Mouse (Mus musculus) forelimb bud, embryonic 11.5 days (tissue): ENCODE results near the gene Fam189a1.

Source experiments
- DNase-seq: peaks from one replicate; pipeline ENCODE4 v3.0.0-alpha.2; 2012; ENCODE audit warnings: low read depth, low spot score

The Fam189a1 gene

DNA sequence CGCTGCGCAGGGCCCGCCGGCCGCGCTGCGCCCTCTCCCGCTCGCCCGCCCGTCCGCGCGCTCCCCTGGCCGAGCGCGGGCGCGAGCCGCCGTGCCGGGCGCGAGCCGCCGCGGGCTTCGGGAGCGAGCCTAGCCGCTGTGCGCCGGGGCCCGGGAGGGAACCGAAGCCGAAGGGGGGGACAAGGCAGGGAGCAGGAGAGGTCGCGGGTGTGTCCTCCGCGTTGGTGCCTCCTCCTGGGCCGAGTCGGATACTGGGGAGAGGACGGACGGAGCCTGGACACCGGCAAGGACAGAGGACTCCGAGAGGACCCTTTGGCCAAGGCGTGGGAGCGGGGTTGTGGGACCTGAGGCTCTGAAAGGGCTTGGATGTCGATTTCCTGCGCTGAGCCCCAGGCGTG is at the start of gene Fam189a1:
Gene Fam189a1 (minus strand): TSS at position 57 of the 398 bp plus-strand sequence.
- DNase-seq: no peak

DNA sequence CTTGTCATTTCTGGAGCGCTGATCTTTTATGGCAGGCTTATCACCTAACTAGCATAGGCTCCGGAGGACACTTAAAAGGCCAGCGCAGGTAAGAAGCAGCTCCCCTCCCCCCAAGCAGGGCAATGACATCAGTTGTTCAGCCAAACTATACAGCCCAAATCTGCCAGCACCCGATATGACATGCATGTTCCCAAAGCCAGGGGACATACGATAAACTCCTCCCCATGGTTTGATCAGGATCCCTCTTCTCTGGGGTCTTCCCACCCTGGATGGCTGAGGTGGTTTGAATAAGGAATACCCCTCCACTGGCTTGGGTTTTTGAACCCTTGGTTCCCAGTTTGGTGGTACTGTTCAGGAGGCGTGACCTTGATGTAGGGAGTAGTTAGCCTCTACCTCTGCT is 49.7 kb upstream of the Fam189a1 start:
- DNase-seq: no peak

DNA sequence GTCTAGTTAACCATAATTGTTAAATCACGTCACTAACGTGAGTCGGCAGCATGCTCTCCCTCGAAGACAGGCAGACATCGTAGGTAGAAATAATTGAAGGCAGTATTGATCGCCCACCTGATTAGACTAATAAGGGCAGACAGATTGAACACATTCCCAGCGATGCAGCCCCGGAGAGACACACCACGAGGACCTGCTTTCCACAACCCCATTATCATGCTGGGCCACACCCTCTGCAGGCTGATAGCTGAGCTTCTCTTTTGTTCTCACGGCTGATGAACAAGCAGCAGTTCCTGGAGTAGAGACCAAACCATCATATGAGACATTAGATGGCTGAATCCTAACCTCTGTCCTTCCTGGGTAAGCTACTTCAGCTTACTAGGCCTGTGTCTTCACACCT is 46.3 kb upstream of the Fam189a1 start:
- no peak for DNase-seq

DNA sequence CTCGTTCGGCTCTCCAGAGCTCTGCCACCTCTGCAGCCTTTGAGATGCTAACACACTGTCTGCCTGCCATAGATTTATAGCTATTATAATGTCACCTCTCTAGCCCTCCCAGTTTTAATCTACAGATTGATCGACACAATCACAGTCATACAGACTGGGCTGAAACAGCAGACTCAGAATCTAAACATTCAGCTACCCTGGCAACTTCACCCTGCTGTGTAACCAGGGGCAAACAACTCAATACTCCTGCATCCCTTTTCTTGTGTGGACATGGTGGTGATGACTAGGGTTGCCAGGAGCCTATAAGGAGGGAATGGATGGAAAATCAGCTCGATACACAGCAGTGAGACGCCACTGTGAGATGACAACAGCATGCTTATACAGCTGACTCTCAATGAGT is 24.3 kb upstream of the Fam189a1 start:
- DNase-seq: no peak

DNA sequence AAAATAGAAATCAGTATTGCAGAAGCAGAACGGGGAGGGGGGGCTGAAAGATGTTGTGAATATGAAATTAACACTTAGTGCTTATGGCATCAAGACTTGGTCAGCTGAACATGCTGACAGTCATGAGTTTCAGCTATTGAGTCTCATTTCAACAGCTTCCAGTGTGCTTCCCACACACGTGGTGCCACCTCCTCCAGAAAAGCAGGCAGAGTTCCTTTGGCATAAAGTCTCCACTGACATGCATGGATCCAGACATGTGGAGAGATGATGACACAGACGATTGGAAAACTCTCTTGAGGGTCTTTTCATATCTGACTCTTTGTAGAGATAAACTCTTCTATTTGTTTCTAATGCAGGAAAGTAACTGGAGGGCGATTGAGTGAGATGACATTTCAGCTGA is 14.4 kb upstream of the Fam189a1 start:
- no peak for DNase-seq

DNA sequence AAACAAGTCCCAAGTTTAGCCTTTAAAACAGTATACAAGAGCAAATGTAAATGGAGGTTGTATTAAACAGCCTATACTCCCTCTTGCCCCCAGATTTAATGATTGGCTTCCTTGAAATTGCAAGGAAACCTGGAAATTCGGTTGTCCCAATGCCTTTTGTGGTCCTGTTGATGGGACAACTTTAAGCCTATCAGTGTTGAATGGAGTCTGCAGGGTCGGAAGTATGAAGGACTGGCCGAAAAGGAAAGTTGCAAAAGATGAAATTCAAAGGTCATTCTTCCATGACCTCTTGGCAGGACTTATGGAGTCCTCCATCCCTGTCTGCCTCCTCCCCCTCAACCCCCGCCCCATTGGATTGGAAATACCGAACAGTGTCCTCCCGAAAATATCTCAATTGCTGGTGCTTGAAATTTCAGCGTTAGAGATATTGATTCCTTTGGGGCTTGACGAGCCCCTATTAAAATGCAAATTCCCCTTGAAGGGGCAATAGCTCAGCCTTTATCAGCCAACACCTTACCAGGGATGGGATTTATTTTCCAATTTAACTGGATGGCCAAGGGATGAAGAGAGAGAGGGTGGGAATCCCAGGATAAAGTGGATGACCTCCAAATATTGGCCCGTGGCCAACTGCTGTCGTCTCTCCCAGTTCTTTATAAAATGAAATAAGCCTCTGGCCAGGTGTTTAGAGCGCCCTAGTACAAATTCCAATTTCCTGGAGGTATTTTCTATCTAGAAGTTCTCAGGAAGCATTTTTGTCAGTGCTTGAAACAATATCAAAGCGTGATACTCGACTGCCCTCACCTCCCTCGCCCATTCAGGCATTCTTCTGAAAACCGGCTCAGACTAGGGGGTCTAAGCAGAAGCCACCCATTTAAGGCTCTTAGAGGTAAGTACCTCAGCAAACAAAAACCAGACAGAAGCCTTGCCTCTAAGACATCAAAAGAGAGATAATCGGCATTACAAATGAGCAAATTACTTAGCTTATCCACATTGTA is 958 bp upstream of the Fam189a1 start:
- DNase-seq: no peak

DNA sequence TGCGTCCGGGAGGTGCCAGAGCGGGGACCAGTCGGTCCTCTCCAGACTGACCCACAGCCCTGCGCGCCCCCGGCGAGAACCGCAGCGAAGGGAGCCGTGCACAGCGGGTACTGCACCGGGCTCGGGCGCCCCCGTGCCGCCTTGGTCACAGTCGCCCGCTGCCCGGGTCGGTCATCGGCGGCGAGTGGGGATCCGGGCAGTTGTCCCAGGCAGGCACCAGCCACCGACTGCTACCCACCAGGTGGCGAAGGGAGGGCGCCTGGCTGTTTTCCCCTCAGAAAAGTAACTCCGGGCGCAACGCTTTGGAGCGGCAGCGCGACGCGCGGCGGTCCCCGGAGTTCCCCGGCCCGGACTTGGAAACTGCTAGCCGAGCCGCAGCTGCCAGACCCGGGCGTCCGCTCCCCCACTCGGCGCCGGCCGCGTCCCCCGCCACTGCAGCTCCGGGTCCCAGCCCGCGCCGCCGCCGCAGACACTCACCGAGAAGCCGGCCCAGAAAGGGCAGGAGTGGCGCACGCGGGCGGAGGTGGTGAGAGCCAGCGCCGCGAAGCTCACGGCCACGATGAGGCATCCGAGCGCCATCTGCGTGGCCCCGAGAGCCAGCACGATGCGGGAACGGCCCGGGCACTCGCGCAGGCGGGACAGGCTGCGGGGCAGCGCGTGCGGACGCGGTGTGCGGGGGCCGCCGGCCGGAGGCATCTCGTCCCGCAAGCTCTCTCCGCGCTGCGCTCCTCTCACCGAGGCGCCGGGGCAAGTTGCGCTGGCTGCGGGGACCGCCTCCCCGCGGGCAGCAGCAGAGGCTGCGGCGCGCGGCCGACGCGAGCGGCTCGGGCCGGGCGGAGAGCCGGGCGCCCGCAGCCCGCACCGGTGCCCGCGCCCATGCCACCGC is 499 bp downstream of the Fam189a1 start:
- no peak for DNase-seq

DNA sequence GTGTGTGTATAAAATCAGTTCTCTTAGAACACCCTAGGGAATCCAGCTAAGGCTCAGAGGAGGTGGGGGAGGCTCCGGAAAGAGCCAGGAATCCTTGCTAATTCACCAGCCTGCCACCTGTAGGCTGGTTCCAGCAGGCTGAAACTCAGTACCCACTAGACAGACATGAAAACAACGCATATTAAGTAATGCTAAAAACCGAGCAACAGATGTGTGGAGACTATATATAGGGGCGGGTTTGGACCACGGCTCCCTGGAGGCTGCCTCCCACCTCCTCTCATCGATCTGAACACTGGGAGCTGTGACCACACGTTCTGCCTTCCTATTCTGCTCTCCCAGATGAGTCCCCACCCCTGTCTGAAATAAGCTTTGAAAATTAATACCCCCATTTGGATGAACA is 1.8 kb downstream of the Fam189a1 start:
- DNase-seq: no peak

DNA sequence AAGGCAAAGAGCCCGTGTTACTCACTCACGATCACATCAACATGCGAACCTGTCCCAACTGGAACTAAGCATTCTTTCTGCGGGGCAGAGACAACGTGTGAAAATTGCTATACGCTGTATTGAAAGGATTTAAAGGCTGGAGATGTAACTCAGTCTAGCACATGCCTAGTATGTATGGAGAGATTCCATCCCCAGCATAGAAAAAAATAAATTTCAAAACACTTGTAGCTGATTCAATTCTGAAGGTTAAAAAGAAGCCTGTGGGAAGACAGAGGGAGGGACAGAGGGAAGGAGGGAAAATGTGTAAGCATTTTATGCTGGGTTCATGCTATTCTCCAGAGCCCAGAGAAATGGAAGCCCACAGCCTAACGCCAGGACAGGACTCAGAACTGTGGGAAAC is 2.5 kb downstream of the Fam189a1 start:
- DNase-seq: no peak

DNA sequence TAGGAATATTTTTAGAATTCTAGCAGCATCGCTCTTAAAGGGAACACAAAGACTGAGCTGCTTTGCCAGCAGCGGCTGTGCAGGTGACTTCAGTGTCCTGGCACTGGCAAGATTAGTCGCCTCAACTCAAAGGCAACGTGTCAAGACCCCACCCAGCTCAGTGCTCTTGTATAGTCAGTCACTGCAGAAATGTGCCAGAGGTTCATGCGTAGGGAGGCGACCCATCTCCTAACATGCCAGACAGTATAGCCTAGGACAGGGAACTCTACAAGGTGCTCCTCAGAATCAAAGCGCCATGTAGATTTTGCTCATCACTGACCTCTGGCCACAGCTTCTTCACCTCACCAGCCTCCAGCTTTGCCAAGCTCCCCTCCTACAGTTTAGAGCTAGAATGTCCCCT is 4.8 kb downstream of the Fam189a1 start:
- no peak for DNase-seq

DNA sequence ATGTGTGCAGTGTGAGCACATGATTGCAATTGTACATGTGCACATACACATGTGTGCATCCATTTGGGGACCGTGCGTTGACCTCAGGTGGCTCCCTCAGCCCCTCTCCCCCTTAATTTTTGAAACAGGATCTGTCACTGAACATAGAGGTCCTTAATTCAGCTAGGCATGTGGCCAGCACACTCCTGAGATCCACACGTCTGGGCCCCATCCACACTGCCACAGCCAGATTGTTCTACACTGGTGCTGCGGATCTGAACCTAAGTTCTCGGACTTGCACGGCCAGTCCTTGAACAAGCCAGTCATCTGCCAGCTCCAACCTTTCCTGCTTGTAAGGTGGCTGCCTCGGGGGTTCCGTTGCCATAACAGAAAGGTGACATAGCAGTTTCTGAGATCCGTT is 7.3 kb downstream of the Fam189a1 start:
- DNase-seq: no peak

DNA sequence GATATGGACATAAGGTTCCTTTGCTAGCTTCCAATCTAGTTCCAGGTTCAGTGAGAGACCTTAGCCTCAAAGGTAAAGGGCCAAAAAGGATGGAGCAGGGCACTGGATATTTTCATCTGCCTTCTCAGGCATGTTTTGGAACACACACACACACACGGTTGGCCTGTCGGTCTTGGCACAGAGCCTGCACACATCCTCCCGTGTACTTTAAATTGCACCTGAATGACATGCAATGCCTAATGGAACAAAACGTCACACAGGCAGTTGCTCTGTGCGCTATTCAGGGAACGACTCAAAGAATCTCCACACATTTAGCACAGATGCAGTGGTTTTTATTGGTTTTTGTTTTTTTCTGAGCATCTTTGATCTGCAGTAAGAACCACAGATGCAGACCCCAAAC is 11.5 kb downstream of the Fam189a1 start:
- DNase-seq: no peak

DNA sequence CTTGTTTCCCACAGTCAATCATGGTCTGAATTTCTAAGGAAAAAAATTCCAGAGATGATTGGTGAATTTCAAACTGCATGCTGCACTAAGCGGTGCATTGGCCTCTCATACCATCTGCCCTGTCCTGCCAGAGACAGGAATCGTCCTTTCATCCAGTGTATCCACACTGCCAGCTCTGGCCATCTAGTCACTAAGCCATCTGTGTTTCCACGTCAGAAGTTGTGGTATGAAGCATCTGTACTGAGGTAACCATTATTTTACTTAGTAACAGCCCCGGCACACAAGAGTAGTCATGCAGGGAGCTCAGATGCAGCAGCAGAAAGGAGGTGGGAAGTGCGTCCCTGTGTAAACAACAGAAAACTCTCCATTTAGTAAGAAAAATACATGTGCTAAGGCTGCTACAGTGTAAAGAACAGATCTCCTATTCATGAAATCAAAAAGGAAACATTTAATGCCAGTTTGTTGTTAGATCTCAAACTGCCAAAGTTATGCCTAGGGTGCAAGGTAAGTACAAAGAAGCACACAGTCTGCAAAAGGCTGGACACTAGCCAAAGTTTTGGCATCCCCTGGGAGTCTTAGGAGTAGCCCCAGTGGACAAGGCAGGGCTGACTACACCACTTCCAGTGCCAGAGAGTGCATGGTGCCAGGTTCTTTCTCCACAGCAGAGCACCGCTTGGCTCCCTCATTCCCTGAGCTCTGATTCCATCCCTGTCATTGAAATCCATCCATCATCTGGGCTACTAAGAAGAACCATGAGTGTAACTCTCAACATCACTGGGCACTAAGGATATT is 14.3 kb downstream of the Fam189a1 start:
- no peak for DNase-seq

DNA sequence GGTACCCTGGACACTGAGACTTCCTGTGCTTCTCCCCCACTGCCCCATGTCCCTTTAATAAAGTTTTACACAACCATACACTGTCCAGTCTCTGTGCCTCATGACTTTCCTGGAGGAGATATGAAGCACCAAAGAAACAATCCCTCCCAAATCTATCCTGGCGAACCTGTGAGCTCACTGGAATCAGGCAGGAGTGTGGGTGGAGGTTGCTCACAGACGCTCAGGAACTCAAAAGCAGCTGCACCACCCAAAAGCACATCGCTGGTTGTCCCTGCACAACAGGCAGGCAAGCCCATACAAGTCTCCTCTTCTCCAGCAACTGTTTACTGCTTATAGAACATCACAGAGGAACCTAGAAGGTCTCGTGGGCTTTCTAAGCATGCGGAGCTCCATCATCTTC is 15.5 kb downstream of the Fam189a1 start:
- DNase-seq: no peak

DNA sequence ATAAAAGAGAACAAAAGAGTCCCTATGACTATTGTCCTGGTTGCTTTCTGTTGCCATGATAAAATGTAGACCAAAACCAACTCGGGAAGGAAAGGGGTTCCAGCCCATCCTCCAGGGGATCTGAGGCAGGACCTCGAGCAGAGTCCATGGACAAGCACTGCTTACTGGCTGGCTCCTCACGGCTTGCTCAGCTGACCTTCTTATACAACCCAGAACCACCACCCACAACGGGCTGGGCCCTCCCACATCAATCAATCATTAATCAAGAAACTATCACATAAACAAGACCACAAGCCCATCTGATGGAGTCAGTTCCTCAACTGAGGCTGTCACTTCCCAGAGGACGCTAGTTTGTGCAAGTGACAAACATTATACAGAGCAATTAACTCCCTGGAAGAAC is 16.3 kb downstream of the Fam189a1 start:
- DNase-seq: no peak

DNA sequence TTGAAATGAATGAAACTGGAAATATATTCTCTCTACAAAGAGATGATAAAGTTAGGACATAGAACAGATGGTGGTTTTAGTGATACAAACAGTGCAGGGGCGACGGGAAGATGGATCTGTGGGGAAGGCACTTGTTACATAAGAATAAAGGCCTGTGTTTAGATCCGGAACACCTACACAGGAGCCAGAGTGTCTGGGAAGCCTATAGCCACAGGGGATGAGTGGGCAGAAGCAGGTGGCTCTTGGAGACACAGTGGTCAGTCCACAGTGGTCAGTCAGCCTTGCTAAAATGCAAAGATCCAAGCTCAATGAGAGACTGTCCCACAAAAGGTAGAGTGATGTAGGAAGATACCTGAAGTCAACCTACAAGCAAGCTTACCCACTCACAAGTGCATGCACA is 32.6 kb downstream of the Fam189a1 start:
- no peak for DNase-seq

DNA sequence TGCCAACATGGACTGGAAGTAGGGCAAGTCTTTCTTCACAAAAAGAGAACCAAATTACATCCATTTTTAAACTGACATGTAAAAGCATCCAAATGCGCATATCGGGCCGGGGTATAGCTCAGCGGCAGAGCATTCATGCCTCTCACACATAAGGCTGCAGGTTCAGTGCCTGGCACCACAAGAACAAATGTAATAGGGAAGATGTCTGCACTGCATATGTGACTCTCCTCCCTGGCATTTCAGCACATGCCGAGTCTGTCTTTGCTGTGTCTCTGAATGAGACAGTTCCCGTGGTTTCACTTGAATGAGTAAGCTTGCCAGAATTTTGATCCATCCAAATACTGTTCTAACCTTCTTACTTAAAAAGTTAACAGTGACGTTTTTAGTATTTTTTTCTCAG is 39.5 kb downstream of the Fam189a1 start:
- no peak for DNase-seq

DNA sequence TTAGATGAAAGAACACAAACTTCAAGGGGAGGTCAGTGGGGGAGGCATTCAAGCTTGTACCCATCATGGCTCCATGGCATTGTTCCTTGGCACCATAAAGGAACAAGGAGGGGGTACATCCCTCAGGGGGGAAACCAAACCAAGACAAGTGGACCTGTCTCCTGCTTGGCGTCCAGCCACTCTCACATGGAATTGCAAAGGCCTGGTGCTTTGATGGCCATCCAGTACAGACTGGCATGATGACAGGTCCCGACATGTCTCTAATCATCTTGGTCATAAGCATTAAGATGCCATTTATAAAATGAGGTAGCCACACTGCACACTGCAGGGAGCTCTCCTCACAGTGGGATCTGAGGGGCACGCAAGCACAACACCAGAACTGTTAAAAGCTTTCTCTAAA is 41.0 kb downstream of the Fam189a1 start:
- no peak for DNase-seq

DNA sequence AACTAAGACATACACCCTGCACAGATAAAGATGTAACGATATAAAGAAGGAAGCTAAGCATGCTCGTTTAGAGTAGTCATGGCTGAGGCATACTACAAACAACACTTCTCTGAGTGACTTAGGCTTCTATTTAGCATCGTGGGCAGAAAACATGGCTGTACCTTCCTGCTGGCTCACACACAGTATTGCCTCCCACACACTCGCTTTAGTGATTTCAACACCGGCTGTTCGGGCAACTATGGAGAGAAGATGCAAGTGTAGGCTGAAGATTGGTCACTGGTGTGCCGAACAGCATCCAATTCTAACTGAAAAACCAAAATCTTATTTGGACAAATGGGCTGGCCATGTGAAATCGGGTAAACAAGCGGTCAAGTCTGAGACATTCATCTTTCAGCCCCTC is 44.7 kb downstream of the Fam189a1 start:
- DNase-seq: no peak

DNA sequence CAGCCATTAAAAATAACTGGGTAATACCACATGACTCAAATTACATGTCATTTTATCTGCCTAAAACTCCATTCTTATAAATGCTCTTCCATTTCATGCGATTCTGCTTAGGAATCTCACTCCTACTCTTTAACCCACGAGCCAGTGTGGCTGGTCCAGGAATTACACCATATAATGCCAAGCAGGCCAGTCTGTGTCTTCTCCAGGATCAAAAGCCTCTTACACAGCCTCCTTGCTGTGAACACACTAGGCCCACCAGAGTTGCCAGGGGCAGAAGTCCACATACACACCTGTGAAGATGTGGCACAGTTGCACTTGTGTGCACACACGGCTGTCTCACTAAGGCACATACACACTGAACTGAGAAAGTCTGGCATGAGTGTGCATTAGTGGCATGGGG is 50.8 kb downstream of the Fam189a1 start:
- no peak for DNase-seq

DNA sequence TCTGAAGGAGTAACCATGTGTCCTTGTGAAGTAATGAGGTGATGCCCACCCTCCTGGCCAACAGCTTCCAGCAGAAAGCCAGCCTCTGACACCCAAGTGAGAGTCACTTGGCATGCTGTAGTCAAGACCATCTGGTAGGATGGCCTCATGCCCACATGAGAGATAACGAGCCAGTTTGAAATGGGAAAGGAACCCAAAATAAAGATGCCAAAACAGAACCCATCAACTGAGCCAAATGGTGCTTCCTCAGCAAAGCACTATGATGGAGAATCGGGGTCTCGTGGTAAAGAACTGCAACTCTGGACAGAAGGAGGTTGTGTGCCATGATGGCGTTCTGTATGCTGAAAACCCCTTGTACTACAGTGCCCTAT is 51.3 kb downstream of the Fam189a1 start:
- DNase-seq: no peak
